Mouse (Mus musculus): ENCODE data around the gene 4933428G20Rik. TPM values are rescaled to one million over a fixed set of nuclear protein-coding genes. Genes with fewer than 3 reads are reported as not detected.
A peak's percentile ranks its signal among the peaks of the same experiment; 100 is the strongest.

4933428G20Rik gene
- polyA plus RNA-seq, 1 experiment, result not detected

- peaks cover 28% of the 10 kb centered on the region for H3K27me3 ChIP-seq (ENCODE audit: control insufficient read depth, insufficient read depth, low read length)
- H3K27ac ChIP-seq (ENCODE audit: insufficient read depth, low read depth, low read length), result no peak overlapping the region
- no peak for TF ChIP-seq POLR2A (IDR thresholded peaks at IDR 0.05; ENCODE audit: low read depth, low read length)
- TF ChIP-seq CTCF (IDR thresholded peaks at IDR 0.05; ENCODE audit: extremely low read depth, insufficient read length, insufficient replicate concordance, low read depth, low read length), result no peak
- H3K36me3 ChIP-seq (ENCODE audit: control insufficient read depth, insufficient read depth, low read length), result no peaks in the 10 kb centered on the region; the same call in 1 of the 2 replicates
- H3K4me3 ChIP-seq (ENCODE audit: low read depth, low read length), result peak overlapping the region; percentile 11
- 42% methylated on average over 15 of the region's 15 CpGs for WGBS
- peaks cover 2% of the 10 kb centered on the region; the same call in 1 of the 2 replicates for H3K4me1 ChIP-seq (ENCODE audit: control insufficient read depth, insufficient read depth, insufficient read length, low read length)
These were observed 59.0 kb downstream of the 4933428G20Rik start for GRCm38 (mm10) chr11:97441036-97441657.

Other genes starting within 250 kb of the 4933428G20Rik start
- 16.2 and 27.3 TPM in 2 replicates for gene Npepps, start 219.7 kb downstream of the 4933428G20Rik start, polyA plus RNA-seq (2012; rRNA removed)
- gene Mrpl45, start 184.6 kb downstream of the 4933428G20Rik start, polyA plus RNA-seq (2012; rRNA removed), result 4.9 and 8.6 TPM in 2 replicates
- 0.03 TPM in 2 replicates for gene Gpr179, start 148.3 kb downstream of the 4933428G20Rik start, polyA plus RNA-seq (2012; rRNA removed)
- gene Socs7, start 137.8 kb downstream of the 4933428G20Rik start, polyA plus RNA-seq (2012; rRNA removed), result 2.5 and 4.6 TPM in 2 replicates
- 11.1 and 12.1 TPM in 2 replicates for gene Arhgap23, start 84.8 kb downstream of the 4933428G20Rik start, polyA plus RNA-seq (2012; rRNA removed)
- 0.43 and 0.53 TPM in 2 replicates for gene Srcin1, start 75.8 kb upstream of the 4933428G20Rik start, polyA plus RNA-seq (2012; rRNA removed)
- 2.1 and 3.8 TPM in 2 replicates for gene Epop, start 129.4 kb upstream of the 4933428G20Rik start, polyA plus RNA-seq (2012; rRNA removed)
- gene Mllt6, start 163.1 kb upstream of the 4933428G20Rik start, polyA plus RNA-seq (2012; rRNA removed), result 18.4 and 38.6 TPM in 2 replicates
- gene Cisd3, start 185.5 kb upstream of the 4933428G20Rik start, polyA plus RNA-seq (2012; rRNA removed), result 112 and 249 TPM in 2 replicates
- 25.9 and 77.9 TPM in 2 replicates for gene Pcgf2, start 200.2 kb upstream of the 4933428G20Rik start, polyA plus RNA-seq (2012; rRNA removed)
- 164 and 330 TPM in 2 replicates for gene Psmb3, start 203.1 kb upstream of the 4933428G20Rik start, polyA plus RNA-seq (2012; rRNA removed)
- 2.0 and 3.4 TPM in 2 replicates for gene Pip4k2b, start 244.4 kb upstream of the 4933428G20Rik start, polyA plus RNA-seq (2012; rRNA removed)

Data from small intestine, adult 2 months (tissue).